Mouse (Mus musculus) lung, postnatal 0 days (tissue): Measurements from ENCODE around the gene Tmem121b. TPM values are rescaled to one million over a fixed set of nuclear protein-coding genes. Genes with fewer than 3 reads are reported as not detected.

Experiments used
- ATAC-seq: fragments of 200-750 bp; cut with Nextera tagmentation; 2 replicates; pipeline ENCODE4 v1.8.0; 2017; ENCODE audit warnings: moderate library complexity
- DNase-seq: peaks from one replicate; pipeline ENCODE4 v3.0.0-alpha.2; 2016; ENCODE audit warnings: low spot score
- H3K27ac ChIP-seq: fragments of 300-500 bp; sonication (generic); 2 replicates; pipeline ENCODE4 v1.5.1; 2014; ENCODE audit warnings: antibody characterized with exemption, mild to moderate bottlenecking, low read length, mixed read lengths
- H3K27me3 ChIP-seq: fragments of 300-500 bp; sonication (generic); replicated peaks from 2 replicates; pipeline ENCODE4 v1.6.1; 2014; ENCODE audit warnings: low read length, mixed read lengths; ENCODE audit not compliant: insufficient read depth
- H3K36me3 ChIP-seq: fragments of 300-500 bp; sonication (generic); 2 replicates; pipeline ENCODE4 v1.6.1; 2014; ENCODE audit warnings: low read length, mixed read lengths; ENCODE audit not compliant: insufficient read depth
- H3K4me1 ChIP-seq: fragments of 300-500 bp; sonication (generic); 2 replicates; pipeline ENCODE4 v1.6.1; 2014; ENCODE audit warnings: antibody characterized with exemption, low read depth, low read length, mixed read lengths; ENCODE audit not compliant: insufficient read depth
- H3K4me2 ChIP-seq: fragments of 300-500 bp; sonication (generic); replicated peaks from 2 replicates; pipeline ENCODE4 v1.6.1; 2014; ENCODE audit warnings: low read depth, mild to moderate bottlenecking, low read length, moderate library complexity, mixed read lengths
- H3K4me3 ChIP-seq: fragments of 300-500 bp; sonication (generic); 2 replicates; pipeline ENCODE4 v1.5.1; 2014; ENCODE audit warnings: low read depth, low read length
- H3K9ac ChIP-seq: fragments of 300-500 bp; sonication (generic); replicated peaks from 2 replicates; pipeline ENCODE4 v1.6.1; 2014; ENCODE audit warnings: low read depth, mild to moderate bottlenecking
- H3K9me3 ChIP-seq: fragments of 300-500 bp; sonication (generic); 2 replicates; pipeline ENCODE4 v1.6.1; 2016; ENCODE audit warnings: low read length, mixed read lengths
- CTCF ChIP-seq: IDR thresholded peaks from 2 replicates; pipeline ENCODE4 v1.5.1; 2016; ENCODE audit warnings: antibody characterized with exemption, mild to moderate bottlenecking
- EP300 ChIP-seq: IDR thresholded peaks from 2 replicates; pipeline ENCODE4 v1.6.1; 2016; ENCODE audit warnings: antibody characterized with exemption, mild to moderate bottlenecking, control low read depth
- WGBS: fragments of 180-500 bp; shearing (Covaris S2); extraction: QIAGEN DNeasy Blood & Tissue Kit; methylation state at CpG from one replicate; pipeline ENCODE4 v1.1.7; 2014; 5-methylcytosine and 5-hydroxymethylcytosine counted together
- polyA plus RNA-seq: library from polyadenylated mRNA; unstranded; fragments of >200 nt; fragmentation: Nextera tagmentation; extraction: Ambion mirVana; gene quantifications from 2 replicates; pipeline ENCODE4 v1.2.1, GENCODE M21; 2015

Gene Tmem121b
- polyA plus RNA-seq, 1 experiment from 2014 or later: 0.58 TPM

- ATAC-seq (no peak), DNase-seq (no peak)
- Histone ChIP-seq H3K27me3 (no peaks in the 10 kb centered on the region), H3K36me3 (no peaks in the 10 kb centered on the region), H3K9me3 (no peaks in the 10 kb centered on the region), H3K9ac (no peak overlapping the region), H3K4me2 (no peak overlapping the region), H3K4me1 (no peaks in the 10 kb centered on the region), H3K27ac (no peak overlapping the region), H3K4me3 (no peak overlapping the region)
- WGBS: 39% methylated on average over 5 of the region's 5 CpGs
- no peak for TF ChIP-seq CTCF
These were observed 21.6 kb downstream of the Tmem121b start for GRCm38 (mm10) chr6:120471991-120472441.

GRCm38 (mm10) chr6:120470666-120471065 lies 22.9 kb downstream of the Tmem121b start:
- WGBS: 46% methylated on average over 1 of the region's 1 CpGs
- Histone ChIP-seq H3K4me2 (no peak overlapping the region), H3K36me3 (no peaks in the 10 kb centered on the region), H3K9ac (no peak overlapping the region), H3K4me3 (no peak overlapping the region), H3K27me3 (no peaks in the 10 kb centered on the region), H3K27ac (0 out of 2 replicates have a peak overlapping the region, but pooled peaks have one; percentile 29), H3K4me1 (no peaks in the 10 kb centered on the region), H3K9me3 (no peaks in the 10 kb centered on the region)
- DNase-seq: peak; percentile 76
- TF ChIP-seq CTCF (no peak), EP300 (no peak)
- ATAC-seq: peak; percentile 60

- H3K4me2 ChIP-seq: no peak overlapping the region
- H3K4me1 ChIP-seq: no peaks in the 10 kb centered on the region
- no peak for ATAC-seq
- DNase-seq: peak; percentile 26
- TF ChIP-seq EP300 (no peak), CTCF (no peak)
- no peaks in the 10 kb centered on the region for H3K9me3 ChIP-seq
- H3K9ac ChIP-seq: no peak overlapping the region
- no peak overlapping the region for H3K4me3 ChIP-seq
- H3K36me3 ChIP-seq: no peaks in the 10 kb centered on the region
- no peaks in the 10 kb centered on the region for H3K27me3 ChIP-seq
- peak overlapping the region; percentile 29; the same call in 1 of the 2 replicates for H3K27ac ChIP-seq
These were observed 23.8 kb downstream of the Tmem121b start for GRCm38 (mm10) chr6:120469770-120470169.

GRCm38 (mm10) chr6:120469268-120469667 lies 24.3 kb downstream of the Tmem121b start:
- ATAC-seq (no peak), DNase-seq (no peak)
- Histone ChIP-seq H3K4me1 (0 out of 2 replicates have a peak, but pooled peaks cover 1% of the 10 kb centered on the region), H3K27me3 (no peaks in the 10 kb centered on the region), H3K27ac (no peak overlapping the region), H3K9me3 (no peaks in the 10 kb centered on the region), H3K4me2 (no peak overlapping the region), H3K9ac (no peak overlapping the region), H3K36me3 (no peaks in the 10 kb centered on the region), H3K4me3 (no peak overlapping the region)
- TF ChIP-seq CTCF (no peak), EP300 (no peak)
- WGBS: 68% methylated on average over 3 of the region's 3 CpGs

GRCm38 (mm10) chr6:120468259-120468658 lies 25.3 kb downstream of the Tmem121b start:
- Histone ChIP-seq H3K27me3 (no peaks in the 10 kb centered on the region), H3K4me3 (no peak overlapping the region), H3K4me2 (no peak overlapping the region), H3K9ac (no peak overlapping the region), H3K27ac (no peak overlapping the region), H3K36me3 (no peaks in the 10 kb centered on the region), H3K4me1 (0 out of 2 replicates have a peak, but pooled peaks cover 8% of the 10 kb centered on the region), H3K9me3 (no peaks in the 10 kb centered on the region)
- WGBS: 91% methylated on average over 4 of the region's 4 CpGs
- no peak for TF ChIP-seq EP300
- no peak for TF ChIP-seq CTCF
- no peak for DNase-seq
- ATAC-seq: no peak

GRCm38 (mm10) chr6:120466609-120467329 lies 26.8 kb downstream of the Tmem121b start:
- no peak for TF ChIP-seq EP300
- no peak for TF ChIP-seq CTCF
- H3K4me2 ChIP-seq: no peak overlapping the region
- peak; percentile 29 for DNase-seq
- H3K9ac ChIP-seq: no peak overlapping the region
- 77% methylated on average over 10 of the region's 10 CpGs for WGBS
- no peak overlapping the region for H3K4me3 ChIP-seq
- H3K9me3 ChIP-seq: no peaks in the 10 kb centered on the region
- H3K4me1 ChIP-seq: 0 out of 2 replicates have a peak, but pooled peaks cover 8% of the 10 kb centered on the region
- H3K27ac ChIP-seq: no peak overlapping the region
- no peaks in the 10 kb centered on the region for H3K36me3 ChIP-seq
- ATAC-seq: no peak
- 0 out of 2 replicates have a peak, but pooled peaks cover 3% of the 10 kb centered on the region for H3K27me3 ChIP-seq
